Comparison of ENCODE assay signal across 21 mouse cellular contexts in genomic region chr9:14657926-14658325, GRCm38 (mm10). TPM values are rescaled to one million over a fixed set of nuclear protein-coding genes. Genes with fewer than 3 reads are reported as not detected.
DNase-seq lines count a peak whose midpoint lies in the region; ATAC-seq and TF ChIP-seq lines count a peak whose summit lies in the region.
"Had no signal": no experiment of that assay in that cellular context is flagged by ENCODE, and none has a peak within 500 bp of the region (broad histone marks: within the 10 kb centered on the region; RNA-seq: fewer than 3 reads in every experiment).

No protein-coding gene starts in this region.

- no peak overlapping the region for H3K9ac ChIP-seq in MEL (ENCODE audit: control insufficient read depth, low read depth, low read length, poor library complexity, severe bottlenecking)
- H3K9ac ChIP-seq: embryonic facial prominence, embryonic 12.5 days; forebrain, embryonic 12.5 days; forebrain, postnatal 0 days; heart, embryonic 13.5 days; hindbrain, embryonic 15.5 days had no signal

- ATAC-seq in erythroid progenitor cell, adult 5-6 weeks (replicated peaks; ENCODE audit: low FRiP score, poor library complexity, severe bottlenecking): no peak
- ATAC-seq: forebrain, postnatal 0 days had no signal

- no peaks in the 10 kb centered on the region for H3K4me1 ChIP-seq in MEL (ENCODE audit: control insufficient read depth in 1 of 2, insufficient read depth in 2 of 2, low read length in 2 of 2)
- H3K4me1 ChIP-seq: embryonic facial prominence, embryonic 12.5 days; forebrain, embryonic 12.5 days; hindbrain, embryonic 15.5 days had no signal

- H3K27me3 ChIP-seq in MEL (ENCODE audit: control insufficient read depth in 1 of 2, insufficient read depth in 2 of 2, low read length in 2 of 2): peaks cover 10 to 11% of the 10 kb centered on the region in 2 experiments
- no peaks in the 10 kb centered on the region for H3K27me3 ChIP-seq in splenic B cell, adult 2 months (ENCODE audit: control insufficient read depth, insufficient read depth, low read length, poor library complexity, severe bottlenecking)
- H3K27me3 ChIP-seq: embryonic facial prominence, embryonic 12.5 days; forebrain, embryonic 12.5 days; heart, embryonic 13.5 days; hindbrain, embryonic 15.5 days had no signal

- H3K4me3 ChIP-seq in MEL (ENCODE audit: control insufficient read depth in 1 of 2, insufficient read depth in 1 of 2, low read depth in 2 of 2, low read length in 2 of 2): no peak overlapping the region
- H3K4me3 ChIP-seq: embryonic facial prominence, embryonic 12.5 days; forebrain, embryonic 12.5 days; heart, embryonic 13.5 days; hindbrain, embryonic 15.5 days had no signal

- no peak overlapping the region for H3K27ac ChIP-seq in MEL (ENCODE audit: control insufficient read depth, low read depth, low read length)
- H3K27ac ChIP-seq: embryonic facial prominence, embryonic 12.5 days; forebrain, embryonic 12.5 days; heart, embryonic 13.5 days; hindbrain, embryonic 15.5 days had no signal

- no peak for TF ChIP-seq RAD21 in MEL (IDR thresholded peaks at IDR 0.05; ENCODE audit: low read depth, low read length)

- H3K36me3 ChIP-seq in MEL (ENCODE audit: control insufficient read depth in 1 of 2, insufficient read depth in 2 of 2, low read length in 2 of 2): no peaks in the 10 kb centered on the region
- H3K36me3 ChIP-seq in splenic B cell, adult 2 months (ENCODE audit: control insufficient read depth, insufficient read depth, low read length, poor library complexity, severe bottlenecking): no peaks in the 10 kb centered on the region
- H3K36me3 ChIP-seq: embryonic facial prominence, embryonic 12.5 days; forebrain, embryonic 12.5 days; heart, embryonic 13.5 days; hindbrain, embryonic 15.5 days had no signal

- no peak for TF ChIP-seq EP300 in MEL (IDR thresholded peaks at IDR 0.05; ENCODE audit: low read depth in 1 of 2, low read length in 2 of 2)

- no peaks in the 10 kb centered on the region for H3K79me2 ChIP-seq in MEL (ENCODE audit: control insufficient read depth, insufficient read depth, low read length, poor library complexity)

- peak; percentile 33 for DNase-seq in thymus, postnatal 0 days (ENCODE audit: low spot score)
- no peak for DNase-seq in thymus, adult 18-20 months
- peak; percentile 31 for DNase-seq in MEL (ENCODE audit: low read depth, low spot score)
- DNase-seq in induced T-regulatory cell, adult 2 months (ENCODE audit: low read depth): peak; percentile 54
- peak; percentile 0 for DNase-seq in splenic B cell, adult 2 months (ENCODE audit: low read depth, low spot score)
- no peak for DNase-seq in spleen, postnatal 4 days (ENCODE audit: low spot score in 2 of 2)
- no peak for DNase-seq in layer of hippocampus, postnatal 14 days (ENCODE audit: low spot score in 2 of 2)
- DNase-seq: adrenal gland, adult 2 months; adrenal gland, postnatal 25 days; cerebellum, adult 2 months; cerebellum, postnatal 10 days; forebrain, postnatal 0 days; gastrocnemius, postnatal 36 days; heart, adult 11 months; heart, postnatal 36 days; kidney, adult 11 months had no signal

- TF ChIP-seq CTCF in MEL (IDR thresholded peaks at IDR 0.05 in 2 of 3, conservative IDR thresholded peaks at IDR 0.05 in 1 of 3; ENCODE audit: control insufficient read depth in 1 of 3, insufficient read depth in 1 of 3, low read depth in 2 of 3, low read length in 3 of 3, poor library complexity in 1 of 3, severe bottlenecking in 1 of 3): no peak

- TF ChIP-seq POLR2A in MEL (IDR thresholded peaks at IDR 0.05; ENCODE audit: control insufficient read depth in 1 of 2, insufficient read depth in 1 of 2, low read depth in 1 of 2, low read length in 2 of 2, poor library complexity in 1 of 2): no peak

- H3K9me3 ChIP-seq in MEL (replicated peaks; ENCODE audit: insufficient read depth, low read length): no peaks in the 10 kb centered on the region
- H3K9me3 ChIP-seq: embryonic facial prominence, embryonic 12.5 days; forebrain, embryonic 12.5 days; heart, embryonic 13.5 days; hindbrain, embryonic 15.5 days had no signal

TF ChIP-seq in MEL, 35 proteins besides CTCF, POLR2A, EP300 and RAD21:
- no peak for TF ChIP-seq BHLHE40 (IDR thresholded peaks at IDR 0.05; ENCODE audit: borderline replicate concordance, low read depth, low read length)
- TF ChIP-seq CHD2 (IDR thresholded peaks at IDR 0.05; ENCODE audit: low read length): no peak
- no peak for TF ChIP-seq E2F4 (IDR thresholded peaks at IDR 0.05; ENCODE audit: borderline replicate concordance, low read depth, low read length)
- no peak for TF ChIP-seq ELF1 (IDR thresholded peaks at IDR 0.05; ENCODE audit: low read depth, low read length)
- no peak for TF ChIP-seq USF1 (IDR thresholded peaks at IDR 0.05; ENCODE audit: low read depth, low read length)
- TF ChIP-seq ZKSCAN1 (IDR thresholded peaks at IDR 0.05; ENCODE audit: low read depth, low read length): no peak
- no peak for TF ChIP-seq RCOR1 (IDR thresholded peaks at IDR 0.05; ENCODE audit: low read depth, low read length)
- no peak for TF ChIP-seq KAT2A (conservative IDR thresholded peaks at IDR 0.05; ENCODE audit: low read depth, low read length)
- TF ChIP-seq ETS1 (IDR thresholded peaks at IDR 0.05; ENCODE audit: low read depth, low read length): no peak
- TF ChIP-seq ZNF384 (IDR thresholded peaks at IDR 0.05; ENCODE audit: low read depth, low read length): no peak
- TF ChIP-seq NELFE (IDR thresholded peaks at IDR 0.05; ENCODE audit: low read depth, low read length): no peak
- TF ChIP-seq MEF2A (IDR thresholded peaks at IDR 0.05; ENCODE audit: extremely low read depth, insufficient replicate concordance, low read depth, low read length, poor library complexity, severe bottlenecking): no peak
- TF ChIP-seq TBP (IDR thresholded peaks at IDR 0.05; ENCODE audit: low read depth, low read length): no peak

RNA-seq across cellular contexts. Expression of gene Amotl1, which starts 13.1 kb away (rescaled TPM):
- 6.6 and 7.9 TPM in 2 replicates for polyA plus RNA-seq in thymus, postnatal 0 days (2015; fragmentation: Nextera tagmentation; extraction: Ambion mirVana)
- total RNA-seq in MEL (2012; rRNA removed): 9.1 and 9.3 TPM in 2 replicates
- polyA plus RNA-seq in MEL (2012; ENCODE audit: insufficient read depth in 1 of 2, insufficient read length in 2 of 2, low read depth in 1 of 2, low replicate concordance in 2 of 2, missing spikeins in 1 of 2): 1 to 10 TPM in 1 of 2 experiments, not detected in 1; 7.4 TPM
- not detected in 2 replicates for total RNA-seq in erythroid progenitor cell, adult 5-6 weeks (2015; ENCODE audit: low replicate concordance)
- total RNA-seq in erythroid progenitor cell, adult 5-6 weeks (2017; ENCODE audit: low replicate concordance): 0.13 and 0.53 TPM in 2 replicates
- total RNA-seq in layer of hippocampus, postnatal 14 days (2021): 10 to 100 TPM; 19.1 to 25.1 TPM

Comparison
In these comparisons a context has a peak if more than half of its experiments do, and no peak if none do; other contexts are left out.
1. DNase-seq: peak in thymus, postnatal 0 days (single experiment), MEL (single experiment), induced T-regulatory cell, adult 2 months (single experiment) and splenic B cell, adult 2 months (single experiment); none in thymus, adult 18-20 months (0 of 2), spleen, postnatal 4 days (0 of 2) and layer of hippocampus, postnatal 14 days (0 of 2).